Mouse (Mus musculus) cerebellum, adult 18-20 months (tissue): ENCODE measurements around the gene Sorcs3.
A peak's percentile ranks its signal among the peaks of the same experiment; 100 is the strongest.

Source experiments
- DNase-seq, 2 experiments: peaks; one replicate each; pipeline ENCODE4 v3.0.0; 2021

Sorcs3 gene

DNA sequence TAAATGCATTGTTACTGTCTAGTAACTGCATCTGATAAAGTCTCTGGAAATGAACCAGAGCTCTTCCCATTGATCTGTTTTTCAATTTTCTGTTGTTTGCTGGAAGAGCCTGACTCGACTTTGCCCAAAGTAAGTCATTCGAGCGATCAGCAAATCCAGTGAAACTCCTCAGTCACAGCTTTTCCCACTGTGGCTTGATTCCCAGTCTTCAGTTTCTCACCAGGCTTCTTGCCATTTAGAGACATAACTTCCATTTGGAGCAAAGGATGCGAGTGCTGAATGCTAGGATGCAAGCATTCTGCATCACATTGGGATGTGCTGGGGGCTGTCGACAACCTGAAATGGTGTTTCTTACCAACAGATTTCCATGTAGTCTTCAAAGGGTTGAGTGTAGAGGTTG lies 521.8 kb downstream of the Sorcs3 start:
- no peak for DNase-seq

GRCm38 (mm10) chr19:48731731-48732130 lies 525.9 kb downstream of the Sorcs3 start:
- DNase-seq, result peak; percentile 3 to 4

GRCm38 (mm10) chr19:48734370-48734769 lies 528.5 kb downstream of the Sorcs3 start:
- DNase-seq, result no peak

- DNase-seq, result no peak
These were observed 531.7 kb downstream of the Sorcs3 start for GRCm38 (mm10) chr19:48737554-48737953.

DNA sequence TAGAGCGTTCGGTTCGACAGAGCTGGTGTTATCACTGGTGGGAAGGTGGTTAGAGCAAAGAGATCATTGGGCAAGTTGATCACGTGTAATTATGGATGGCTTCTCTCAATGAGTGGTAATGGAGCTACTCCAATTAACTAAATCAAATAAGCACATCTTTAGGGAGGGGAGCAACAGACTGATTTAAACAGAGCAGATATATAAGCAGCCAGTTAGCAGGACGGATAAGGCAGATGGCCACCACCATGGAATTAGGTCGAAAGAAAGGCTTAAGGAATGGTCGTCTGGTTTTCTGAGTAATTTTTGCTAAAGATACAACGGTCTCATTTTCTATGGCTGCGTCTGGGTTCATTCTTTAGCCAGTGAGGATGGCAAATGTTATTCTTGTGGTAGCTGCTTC lies 549.3 kb downstream of the Sorcs3 start:
- no peak for DNase-seq

- no peak for DNase-seq
These were observed 551.0 kb downstream of the Sorcs3 start for GRCm38 (mm10) chr19:48756831-48757230.

DNA sequence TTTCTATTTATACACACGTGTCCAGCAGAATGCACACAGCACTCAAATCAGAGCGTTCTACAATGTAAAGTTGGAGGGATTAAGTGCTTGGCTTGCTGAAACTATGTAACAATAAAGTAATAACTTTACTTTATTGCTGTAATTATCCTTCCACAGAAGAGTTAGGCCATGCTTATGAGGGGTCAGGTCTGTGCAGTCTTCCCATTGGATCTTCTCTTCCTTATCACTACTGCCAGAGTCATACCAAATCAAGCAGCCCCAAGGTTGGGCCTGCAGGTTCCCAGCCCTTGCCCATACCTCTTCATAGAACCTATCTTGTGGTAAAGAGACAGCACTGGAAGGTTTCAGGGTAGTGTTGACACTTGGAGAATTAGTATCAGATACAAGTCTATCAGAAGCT lies 560.7 kb downstream of the Sorcs3 start:
- no peak for DNase-seq

DNA sequence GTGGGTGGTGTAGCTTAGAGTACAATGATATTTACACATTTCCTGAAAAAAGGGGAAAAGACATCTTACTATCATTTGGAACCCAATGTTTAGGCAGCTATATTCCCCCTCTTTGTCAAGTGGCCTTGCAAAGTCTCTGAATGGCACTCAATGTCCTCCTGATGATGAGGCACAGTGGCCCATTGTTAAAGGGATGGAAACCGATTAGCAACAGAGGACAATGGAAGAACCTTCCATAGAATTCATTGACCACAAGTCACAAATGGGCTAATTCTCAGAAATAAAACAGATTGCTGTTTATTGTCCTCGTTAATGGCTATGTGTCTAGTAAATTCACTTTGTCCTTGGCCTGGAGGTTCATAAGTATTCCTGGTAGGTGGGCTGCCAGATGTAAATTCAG lies 565.7 kb downstream of the Sorcs3 start:
- no peak for DNase-seq

DNA sequence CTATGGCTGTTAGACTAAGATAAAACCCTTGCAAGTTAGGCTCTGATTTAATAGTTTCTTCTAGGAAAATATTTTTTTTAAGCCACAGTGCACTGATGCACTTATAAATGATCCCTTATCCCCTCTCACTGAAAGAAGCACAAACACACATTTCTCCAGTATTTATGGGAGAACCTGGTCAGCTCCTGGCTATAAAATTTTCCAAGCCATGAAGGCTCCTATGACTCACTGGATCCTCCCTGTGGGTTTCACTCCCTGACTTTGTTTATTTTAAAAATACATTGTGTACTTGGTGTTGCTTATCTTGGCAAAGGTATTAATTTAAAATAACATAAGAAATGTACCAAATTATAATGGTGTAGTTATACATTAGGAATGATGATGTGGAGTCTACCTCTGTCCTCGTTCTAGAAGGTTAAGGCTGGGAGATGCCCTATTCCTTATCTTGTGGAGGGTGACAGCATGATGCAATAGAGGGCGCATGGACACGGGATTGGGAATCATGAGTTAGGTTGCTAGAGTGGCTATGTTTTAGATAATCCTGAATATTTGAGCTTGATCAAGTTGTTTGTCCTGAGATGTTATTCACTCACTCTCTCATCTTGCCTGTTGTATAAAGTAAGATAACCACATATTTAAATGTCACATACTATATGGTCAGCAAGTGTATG lies 573.4 kb downstream of the Sorcs3 start:
- DNase-seq, result no peak

GRCm38 (mm10) chr19:48780813-48781212 lies 575.0 kb downstream of the Sorcs3 start:
- DNase-seq, result no peak

DNA sequence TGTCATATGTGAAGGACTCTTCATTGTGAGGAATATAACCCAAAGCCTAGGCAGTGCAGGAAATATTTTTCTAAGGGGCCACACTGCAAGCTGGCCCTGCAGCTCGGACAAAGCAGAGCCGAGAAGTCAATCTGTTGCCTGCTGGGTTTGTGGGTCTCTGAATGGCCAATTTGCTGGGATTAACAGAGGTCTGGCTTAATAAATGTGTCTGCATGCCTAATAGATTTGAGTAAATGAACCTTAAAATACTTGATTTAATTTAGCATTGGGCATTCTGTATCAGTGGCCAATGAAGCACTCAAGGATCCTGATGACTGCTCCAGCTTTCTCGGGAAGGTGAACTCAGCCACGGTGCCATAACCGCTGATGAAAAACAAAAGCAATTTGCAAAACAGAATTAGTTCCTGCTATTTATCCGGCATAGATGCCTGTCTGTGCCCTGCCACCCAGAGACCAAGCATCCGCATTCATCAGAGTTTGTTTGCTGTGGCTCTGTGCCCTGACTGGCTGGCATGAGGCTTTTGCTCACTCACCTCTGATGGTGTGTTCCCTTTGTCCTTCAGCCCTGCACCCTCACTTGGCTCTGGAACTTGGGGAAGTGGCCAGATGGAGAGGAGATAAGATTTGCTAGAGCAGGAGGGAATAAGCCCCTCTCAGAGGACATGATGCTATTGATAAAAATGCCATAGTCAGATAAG lies 576.3 kb downstream of the Sorcs3 start:
- DNase-seq, result no peak

GRCm38 (mm10) chr19:48787269-48787668 lies 581.4 kb downstream of the Sorcs3 start:
- DNase-seq, result no peak

GRCm38 (mm10) chr19:48804546-48804945 lies 598.7 kb downstream of the Sorcs3 start:
- DNase-seq, result no peak

DNA sequence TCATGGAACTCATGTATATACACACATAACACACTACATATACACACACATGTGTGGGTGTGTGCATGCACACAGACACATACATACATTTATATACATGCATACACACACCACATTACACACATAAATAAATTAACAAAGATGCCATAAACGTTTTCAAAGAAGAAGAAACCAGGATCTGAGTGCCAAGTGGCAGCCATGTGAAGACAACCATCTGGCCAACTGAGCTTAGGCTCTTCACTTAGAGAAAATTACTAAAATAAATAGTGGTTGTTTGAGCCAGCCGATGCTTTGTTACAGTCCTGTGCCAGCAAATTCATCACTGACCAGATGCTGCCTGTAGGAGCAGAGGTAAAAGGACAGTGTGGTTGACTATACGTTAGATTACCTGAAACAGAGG lies 605.7 kb downstream of the Sorcs3 start:
- no peak for DNase-seq

- DNase-seq, result no peak
These were observed 608.0 kb downstream of the Sorcs3 start for GRCm38 (mm10) chr19:48813823-48814222.

- DNase-seq, result no peak
These were observed 609.2 kb downstream of the Sorcs3 start for GRCm38 (mm10) chr19:48815064-48815463.

DNA sequence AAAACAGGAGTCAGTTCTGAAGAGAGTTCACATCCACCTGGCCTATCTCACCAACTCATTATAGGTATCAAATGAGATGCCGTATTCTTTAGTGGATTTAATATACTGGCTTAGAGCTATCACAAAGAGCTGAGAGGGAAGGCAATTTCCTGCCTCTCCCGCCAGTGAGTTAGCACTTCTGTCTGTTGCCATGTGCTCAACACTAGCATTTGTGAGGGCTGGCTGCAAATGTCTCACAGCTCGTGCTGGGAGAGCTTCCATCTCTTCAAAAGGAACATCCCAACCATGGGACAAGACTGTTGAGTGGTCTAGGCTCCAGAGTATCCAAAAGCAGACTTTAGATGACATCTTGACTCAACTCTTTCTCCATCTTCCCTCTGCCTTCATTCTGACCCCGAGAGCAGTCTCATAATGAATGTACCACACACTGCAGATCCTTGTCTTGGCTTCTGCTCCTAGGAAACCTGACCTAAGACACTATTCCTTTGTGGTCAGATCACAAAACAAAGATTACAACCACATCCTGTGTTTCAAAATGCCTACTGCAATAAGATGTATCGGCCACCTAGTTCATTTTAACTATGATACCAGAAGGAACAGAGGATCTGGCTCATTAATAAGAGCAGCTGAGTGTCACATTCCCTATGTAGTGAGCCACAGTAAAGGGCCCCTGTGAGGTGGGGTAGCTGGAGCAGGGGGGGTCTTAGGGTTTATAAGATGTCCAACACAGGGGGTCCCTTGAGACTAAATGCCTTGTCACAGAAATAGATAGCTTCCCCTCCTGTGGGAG lies 614.9 kb downstream of the Sorcs3 start:
- DNase-seq, result no peak

DNA sequence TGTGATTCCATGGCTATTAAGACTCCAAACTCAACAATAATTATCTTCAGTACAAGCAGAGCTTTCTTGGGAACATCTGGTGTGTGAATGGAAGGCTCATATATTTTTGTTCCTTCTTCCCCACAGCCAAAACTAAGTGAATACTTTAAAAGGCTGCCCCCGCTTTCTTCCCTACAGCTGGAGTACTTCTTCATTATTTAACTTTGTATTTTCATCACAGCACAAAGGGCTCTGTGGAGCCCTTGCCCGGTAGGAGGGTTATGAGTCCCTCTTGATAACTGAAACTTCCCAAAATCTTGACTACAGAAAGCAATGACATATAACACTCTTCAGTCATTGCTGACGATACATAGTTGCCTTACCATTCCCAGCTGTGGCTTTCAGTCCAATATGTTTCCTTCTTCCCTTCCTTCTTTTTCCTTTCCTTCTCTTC lies 615.5 kb downstream of the Sorcs3 start:
- no peak for DNase-seq

- no peak for DNase-seq
These were observed 628.5 kb downstream of the Sorcs3 start for GRCm38 (mm10) chr19:48834342-48834741.

- no peak for DNase-seq
These were observed 633.6 kb downstream of the Sorcs3 start for GRCm38 (mm10) chr19:48839418-48839817.

DNA sequence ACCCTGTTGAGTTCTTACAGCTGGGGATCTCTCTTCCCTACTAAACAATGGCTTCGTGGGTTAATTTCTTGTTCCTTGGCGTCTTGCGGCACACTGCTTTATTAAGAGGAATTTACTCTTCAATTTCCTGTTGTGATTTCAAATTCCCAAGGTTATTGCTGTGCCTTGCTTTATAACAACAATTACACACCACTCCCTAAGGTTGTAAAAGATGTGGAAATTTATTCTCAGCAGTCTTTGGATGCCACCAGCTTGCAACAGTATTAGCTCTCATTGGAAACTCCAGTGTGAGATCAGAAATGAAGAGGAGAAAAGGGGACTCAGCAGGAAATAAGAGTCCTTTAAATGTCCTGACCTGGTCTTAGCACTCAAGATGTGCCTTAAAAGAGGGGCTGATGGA lies 641.9 kb downstream of the Sorcs3 start:
- no peak for DNase-seq

- DNase-seq, result no peak
These were observed 644.6 kb downstream of the Sorcs3 start for GRCm38 (mm10) chr19:48850466-48850865.
